Mouse (Mus musculus): ENCODE measurements around the gene Nek10. TPM values are rescaled to one million over a fixed set of nuclear protein-coding genes. Genes with fewer than 3 reads are reported as not detected.
"Not testable (repeated sequence)": the region's sequence is repeated elsewhere in the genome, so short reads cannot be mapped to it uniquely, and the experiment has no call there.

Nek10 gene
- polyA plus RNA-seq (2015; fragmentation: Nextera tagmentation; extraction: Ambion mirVana): 0.08 and 0.09 TPM in 2 replicates

DNA sequence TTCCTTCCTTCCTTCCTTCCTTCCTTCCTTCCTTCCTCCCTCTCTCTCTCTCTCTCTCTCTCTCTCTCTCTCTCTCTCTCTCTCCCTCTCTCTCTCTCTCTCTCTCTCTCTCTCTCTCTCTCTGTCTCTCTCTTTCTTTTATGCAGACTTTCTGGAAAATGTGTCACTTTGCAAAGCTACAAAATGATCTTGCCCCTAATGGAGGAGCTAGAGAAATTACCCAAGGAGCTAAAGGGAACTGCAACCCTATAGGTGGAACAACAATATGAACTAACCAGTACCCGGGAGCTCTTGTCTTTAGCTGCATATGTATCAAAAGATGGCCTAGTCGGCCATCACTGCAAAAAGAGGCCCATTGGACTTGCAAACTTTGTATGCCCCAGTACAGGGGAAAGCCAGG is at the start of gene Nek10:
Nek10 (plus strand) TSS at position 301 of the 400 bp plus-strand sequence.
- H3K36me3 ChIP-seq; H3K4me1 ChIP-seq; H3K27me3 ChIP-seq; ATAC-seq (replicated peaks); H3K9me3 ChIP-seq; H3K27ac ChIP-seq (replicated peaks); H3K9ac ChIP-seq (replicated peaks); H3K4me3 ChIP-seq: not testable (repeated sequence)
- 61% methylated on average over 2 of the region's 2 CpGs for WGBS
- 0 out of 2 replicates have a peak within 1 kb of the TSS, but pooled peaks have one; percentile 3 for H3K4me2 ChIP-seq (replicated peaks)

DNA sequence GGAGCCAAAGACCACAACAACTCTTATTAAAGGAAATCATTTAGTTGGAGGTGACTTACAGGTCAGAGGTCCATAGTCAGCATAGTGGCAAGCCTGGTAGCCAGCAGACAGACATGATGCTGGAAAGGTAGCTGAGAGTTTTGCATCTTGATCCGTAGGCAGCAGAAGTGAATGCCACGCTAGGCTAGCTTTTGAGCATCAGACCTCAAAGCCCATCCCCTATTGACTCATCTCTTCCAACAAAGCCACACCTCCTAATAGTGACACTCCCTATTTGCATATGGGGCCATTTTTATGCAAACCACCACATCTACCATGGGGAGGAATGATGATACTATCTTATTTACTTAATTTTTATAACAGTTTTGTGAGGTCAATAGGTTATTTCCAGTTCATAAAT is 22.0 kb upstream of the Nek10 start:
- no peak overlapping the region for H3K4me3 ChIP-seq
- H3K27ac ChIP-seq (replicated peaks): no peak overlapping the region
- no peak for ATAC-seq (replicated peaks)
- H3K9me3 ChIP-seq: no peaks in the 10 kb centered on the region
- peaks cover 55% of the 10 kb centered on the region for H3K36me3 ChIP-seq
- 86% methylated on average over 2 of the region's 2 CpGs for WGBS
- H3K4me2 ChIP-seq (replicated peaks): no peak overlapping the region
- H3K9ac ChIP-seq (replicated peaks): no peak overlapping the region
- H3K27me3 ChIP-seq: no peaks in the 10 kb centered on the region
- H3K4me1 ChIP-seq: no peaks in the 10 kb centered on the region

GRCm38 (mm10) chr14:14784223-14784622 is 19.0 kb upstream of the Nek10 start:
- WGBS: 91% methylated on average over 1 of the region's 1 CpGs
- no peak overlapping the region for H3K27ac ChIP-seq (replicated peaks)
- peaks cover 51% of the 10 kb centered on the region for H3K36me3 ChIP-seq
- H3K4me2 ChIP-seq (replicated peaks): no peak overlapping the region
- no peak overlapping the region for H3K9ac ChIP-seq (replicated peaks)
- no peaks in the 10 kb centered on the region for H3K4me1 ChIP-seq
- no peak for ATAC-seq (replicated peaks)
- no peaks in the 10 kb centered on the region for H3K27me3 ChIP-seq
- H3K4me3 ChIP-seq: no peak overlapping the region
- no peaks in the 10 kb centered on the region for H3K9me3 ChIP-seq

DNA sequence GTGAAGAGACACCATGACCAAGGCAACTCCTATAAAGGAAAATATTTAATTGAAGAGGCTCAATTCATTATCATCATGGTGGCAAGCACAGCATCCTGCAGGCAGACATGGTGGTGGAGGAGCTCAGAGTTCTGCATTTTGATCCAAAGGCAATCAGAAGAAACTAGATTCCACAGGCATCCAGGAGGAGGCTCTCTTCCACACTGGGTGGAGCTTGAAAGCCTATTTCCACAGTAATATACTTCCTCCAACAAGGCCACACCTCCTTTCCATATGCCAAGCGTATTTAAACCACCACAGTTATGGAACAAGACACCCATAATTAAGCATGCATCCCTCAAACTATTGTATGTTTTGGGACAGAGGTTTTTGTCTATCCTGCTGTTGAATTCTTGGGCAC is 16.2 kb upstream of the Nek10 start:
- 97% methylated on average over 1 of the region's 1 CpGs for WGBS
- H3K4me1 ChIP-seq: no peaks in the 10 kb centered on the region
- H3K36me3 ChIP-seq: peaks cover 49% of the 10 kb centered on the region
- H3K4me3 ChIP-seq: no peak overlapping the region
- no peak overlapping the region for H3K4me2 ChIP-seq (replicated peaks)
- no peaks in the 10 kb centered on the region for H3K27me3 ChIP-seq
- no peak overlapping the region for H3K27ac ChIP-seq (replicated peaks)
- no peaks in the 10 kb centered on the region for H3K9me3 ChIP-seq
- ATAC-seq (replicated peaks): no peak
- H3K9ac ChIP-seq (replicated peaks): no peak overlapping the region

- no peak for ATAC-seq (replicated peaks)
- Histone ChIP-seq H3K4me2 (replicated peaks) (no peak overlapping the region), H3K27me3 (no peaks in the 10 kb centered on the region), H3K9ac (replicated peaks) (no peak overlapping the region), H3K4me3 (no peak overlapping the region), H3K4me1 (no peaks in the 10 kb centered on the region), H3K9me3 (no peaks in the 10 kb centered on the region), H3K36me3 (peaks cover 42% of the 10 kb centered on the region), H3K27ac (replicated peaks) (no peak overlapping the region)
- 94% methylated on average over 4 of the region's 4 CpGs for WGBS
Observed at GRCm38 (mm10) chr14:14789840-14790470, 13.3 kb upstream of the Nek10 start.

DNA sequence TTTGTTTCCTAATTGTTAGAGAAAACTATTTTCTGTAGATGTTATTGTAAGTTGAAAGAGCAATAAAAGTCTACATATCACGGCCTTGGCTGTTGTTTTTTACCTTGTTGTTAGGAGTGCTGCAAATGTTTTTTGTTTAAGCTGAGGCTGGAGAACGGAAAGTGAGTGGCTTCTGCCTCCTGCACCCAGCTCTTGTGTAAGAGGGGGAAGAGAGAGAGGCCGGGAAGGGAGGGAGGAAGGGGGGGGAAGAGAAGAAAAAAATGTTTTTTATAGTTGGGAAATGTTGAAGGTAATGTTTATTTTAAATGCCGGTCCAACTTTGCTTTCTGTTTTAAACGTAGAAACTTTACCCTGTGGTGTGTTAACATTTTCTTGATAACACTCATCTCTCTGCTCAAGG is 3.4 kb upstream of the Nek10 start:
- H3K27me3 ChIP-seq: no peaks in the 10 kb centered on the region
- peaks cover 15% of the 10 kb centered on the region for H3K36me3 ChIP-seq
- ATAC-seq (replicated peaks): no peak
- WGBS: 90% methylated on average over 5 of the region's 5 CpGs
- H3K4me3 ChIP-seq: no peak overlapping the region
- no peaks in the 10 kb centered on the region for H3K4me1 ChIP-seq
- H3K9me3 ChIP-seq: no peaks in the 10 kb centered on the region
- H3K4me2 ChIP-seq (replicated peaks): no peak overlapping the region
- no peak overlapping the region for H3K9ac ChIP-seq (replicated peaks)
- H3K27ac ChIP-seq (replicated peaks): no peak overlapping the region

DNA sequence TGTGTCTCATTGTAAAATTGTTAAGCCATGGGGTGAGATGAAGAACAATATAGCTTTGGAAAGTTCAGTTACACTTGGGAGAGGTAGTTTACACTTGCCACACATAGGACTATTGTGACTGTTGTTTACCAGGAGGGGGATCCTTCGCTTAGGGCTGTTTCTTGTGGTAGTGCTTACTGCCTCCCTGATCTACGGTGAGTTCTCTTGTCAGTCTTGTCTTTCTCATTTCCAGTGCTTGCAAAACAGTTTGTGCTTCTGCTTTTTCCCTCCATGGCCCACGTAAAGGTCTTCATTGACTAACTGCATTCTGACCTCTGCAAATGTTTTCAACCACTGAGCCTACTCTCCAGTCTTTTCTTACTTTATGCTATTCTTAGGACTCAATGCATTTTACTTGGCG is 2.9 kb upstream of the Nek10 start:
- Histone ChIP-seq H3K36me3 (peaks cover 15% of the 10 kb centered on the region), H3K27me3 (no peaks in the 10 kb centered on the region), H3K4me1 (no peaks in the 10 kb centered on the region), H3K9me3 (no peaks in the 10 kb centered on the region), H3K4me3 (no peak overlapping the region), H3K27ac (replicated peaks) (no peak overlapping the region), H3K4me2 (replicated peaks) (no peak overlapping the region), H3K9ac (replicated peaks) (no peak overlapping the region)
- 95% methylated on average over 4 of the region's 4 CpGs for WGBS
- no peak for ATAC-seq (replicated peaks)

DNA sequence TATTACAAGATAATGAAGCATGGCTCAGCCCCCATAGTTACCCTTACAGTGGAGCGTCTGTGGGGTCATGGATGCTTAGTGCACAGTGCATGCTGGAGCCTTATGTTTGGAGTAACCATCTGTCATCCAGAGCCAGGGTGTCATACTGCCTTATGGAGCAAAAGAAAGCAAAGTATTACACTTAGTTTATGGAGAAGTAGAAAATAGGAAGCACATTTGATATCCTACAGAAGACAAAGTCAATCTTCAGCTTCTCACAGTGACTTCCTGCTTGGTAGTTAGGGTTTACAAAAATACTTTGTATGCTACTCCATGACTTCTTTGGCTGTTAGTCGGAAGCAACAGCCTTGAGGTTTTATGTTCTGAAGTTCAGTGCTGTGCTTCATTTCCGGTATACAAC is 2.4 kb upstream of the Nek10 start:
- Histone ChIP-seq H3K4me1 (no peaks in the 10 kb centered on the region), H3K9me3 (no peaks in the 10 kb centered on the region), H3K4me3 (no peak overlapping the region), H3K4me2 (replicated peaks) (no peak overlapping the region), H3K36me3 (peaks cover 15% of the 10 kb centered on the region), H3K9ac (replicated peaks) (no peak overlapping the region), H3K27me3 (no peaks in the 10 kb centered on the region), H3K27ac (replicated peaks) (no peak overlapping the region)
- ATAC-seq (replicated peaks): 0 out of 2 replicates have a peak, but pooled peaks have one; percentile 21
- 97% methylated on average over 3 of the region's 3 CpGs for WGBS

DNA sequence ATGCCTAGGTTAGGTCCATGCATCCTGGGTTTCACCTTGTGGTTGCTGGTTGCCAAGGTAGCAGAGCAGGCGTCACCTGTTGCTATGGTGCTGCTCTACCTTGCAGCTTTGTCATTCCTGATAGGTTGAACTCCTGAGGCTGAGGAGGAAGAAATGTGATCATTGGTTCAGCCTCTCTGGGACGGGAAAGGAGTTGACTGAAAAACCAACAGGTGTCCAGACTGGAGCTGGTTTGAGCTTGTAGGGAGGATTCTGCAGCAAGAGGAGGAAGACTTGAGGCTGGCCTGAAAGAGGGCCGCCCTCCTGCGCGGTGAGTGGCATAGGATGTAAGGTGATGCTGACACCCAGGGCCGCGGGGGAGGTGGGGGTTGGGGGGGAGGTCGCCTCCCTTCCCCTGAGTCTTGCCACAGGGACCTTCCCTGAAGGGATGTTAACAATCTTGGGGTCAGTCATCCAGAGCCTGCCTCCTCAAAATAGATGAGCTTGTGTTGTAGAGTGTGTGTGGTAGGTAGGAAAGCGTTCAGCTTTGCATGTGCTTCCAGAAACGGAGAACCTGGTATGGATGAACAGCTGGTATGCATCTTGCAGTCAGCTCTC is 804 bp downstream of the Nek10 start:
- Histone ChIP-seq H3K36me3 (peaks cover 6% of the 10 kb centered on the region), H3K27ac (replicated peaks) (no peak overlapping the region), H3K9ac (replicated peaks) (no peak overlapping the region), H3K4me3 (no peak overlapping the region), H3K4me2 (replicated peaks) (0 out of 2 replicates have a peak overlapping the region, but pooled peaks have one; percentile 3), H3K27me3 (no peaks in the 10 kb centered on the region), H3K9me3 (no peaks in the 10 kb centered on the region), H3K4me1 (no peaks in the 10 kb centered on the region)
- WGBS: 18% methylated on average over 10 of the region's 10 CpGs
- ATAC-seq (replicated peaks): peak; percentile 84

- peaks cover 6% of the 10 kb centered on the region for H3K36me3 ChIP-seq
- H3K9me3 ChIP-seq: no peaks in the 10 kb centered on the region
- ATAC-seq (replicated peaks): peak; percentile 42
- H3K9ac ChIP-seq (replicated peaks): no peak overlapping the region
- WGBS: 75% methylated on average over 5 of the region's 5 CpGs
- H3K4me1 ChIP-seq: no peaks in the 10 kb centered on the region
- no peak overlapping the region for H3K27ac ChIP-seq (replicated peaks)
- no peaks in the 10 kb centered on the region for H3K27me3 ChIP-seq
- H3K4me2 ChIP-seq (replicated peaks): 0 out of 2 replicates have a peak overlapping the region, but pooled peaks have one; percentile 3
- no peak overlapping the region for H3K4me3 ChIP-seq
Observed at GRCm38 (mm10) chr14:14804518-14805212, 1.4 kb downstream of the Nek10 start.

- H3K9ac ChIP-seq (replicated peaks): no peak overlapping the region
- WGBS: 84% methylated on average over 12 of the region's 12 CpGs
- no peak overlapping the region for H3K4me2 ChIP-seq (replicated peaks)
- no peak overlapping the region for H3K27ac ChIP-seq (replicated peaks)
- no peak overlapping the region for H3K4me3 ChIP-seq
- H3K9me3 ChIP-seq: no peaks in the 10 kb centered on the region
- H3K36me3 ChIP-seq: no peaks in the 10 kb centered on the region
- no peaks in the 10 kb centered on the region for H3K27me3 ChIP-seq
- no peaks in the 10 kb centered on the region for H3K4me1 ChIP-seq
- ATAC-seq (replicated peaks): peak; percentile 72
Observed at GRCm38 (mm10) chr14:14832520-14833240, 29.5 kb downstream of the Nek10 start.

DNA sequence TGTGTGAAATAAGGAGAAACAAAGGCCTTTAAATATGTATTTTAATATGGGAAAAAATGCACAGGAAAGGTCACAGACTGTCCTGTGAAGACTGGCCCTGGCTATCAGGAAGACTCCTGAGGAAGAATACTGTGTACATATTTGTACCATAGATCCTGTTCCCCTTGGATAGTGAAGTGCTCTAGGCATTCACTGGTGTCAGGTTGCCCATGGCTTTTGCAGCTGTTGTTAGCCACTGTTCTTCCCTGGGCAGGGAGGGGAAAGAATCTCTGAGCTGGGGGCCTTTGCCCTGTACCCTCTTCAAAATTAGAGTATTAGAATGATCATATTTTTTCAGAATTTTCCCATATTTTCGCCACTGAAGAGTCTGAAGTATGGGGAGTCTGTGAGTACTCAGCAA is 30.3 kb downstream of the Nek10 start:
- no peaks in the 10 kb centered on the region for H3K36me3 ChIP-seq
- 88% methylated on average over 1 of the region's 1 CpGs for WGBS
- no peak for ATAC-seq (replicated peaks)
- no peak overlapping the region for H3K27ac ChIP-seq (replicated peaks)
- H3K4me3 ChIP-seq: no peak overlapping the region
- H3K27me3 ChIP-seq: no peaks in the 10 kb centered on the region
- H3K9ac ChIP-seq (replicated peaks): no peak overlapping the region
- H3K4me2 ChIP-seq (replicated peaks): no peak overlapping the region
- no peaks in the 10 kb centered on the region for H3K4me1 ChIP-seq
- no peaks in the 10 kb centered on the region for H3K9me3 ChIP-seq

All from forebrain, embryonic 15.5 days (tissue).